Mouse (Mus musculus) R1 (cell line): ENCODE measurements around the gene Cdadc1.
A peak's percentile ranks its signal among the peaks of the same experiment; 100 is the strongest.

Source experiments
- DNase-seq: peaks from one replicate; pipeline ENCODE4 v3.0.0-alpha.2; 2018; ENCODE audit warnings: low read depth, low spot score

Cdadc1 gene

DNA sequence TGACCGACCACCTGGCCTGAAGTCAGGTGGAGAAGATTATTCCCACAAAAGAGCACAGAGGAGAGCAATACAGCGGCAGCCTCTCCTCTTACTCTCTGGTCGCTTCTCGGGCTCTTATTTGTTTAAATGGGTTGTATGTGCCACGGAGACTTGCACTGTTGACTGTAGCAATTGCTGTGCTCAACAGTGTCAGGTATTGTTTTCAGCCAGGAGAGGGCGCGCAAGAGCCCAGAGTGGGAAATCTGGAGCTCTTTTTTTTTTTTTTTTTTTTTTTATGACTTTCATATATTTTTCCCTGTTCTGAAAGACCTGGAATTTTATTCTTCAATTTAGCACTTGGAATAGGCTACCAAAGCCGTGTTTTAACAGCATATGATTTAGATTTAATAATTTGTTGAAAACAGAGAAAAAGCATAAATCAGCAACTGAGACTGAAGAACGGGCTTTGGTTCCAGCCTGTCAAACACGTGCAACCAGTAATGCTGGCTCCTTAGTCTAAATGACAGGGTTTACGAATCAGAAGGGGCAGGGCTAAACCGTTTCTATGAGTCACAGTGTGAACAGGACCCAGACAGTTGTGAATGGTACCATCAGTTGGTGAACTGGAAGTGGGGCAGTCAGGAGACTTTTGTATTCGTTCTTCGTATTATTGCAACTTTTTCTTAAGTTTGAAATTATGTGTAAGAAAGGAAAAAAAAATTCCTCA lies 15.3 kb upstream of the Cdadc1 start:
- peak; percentile 75 for DNase-seq

DNA sequence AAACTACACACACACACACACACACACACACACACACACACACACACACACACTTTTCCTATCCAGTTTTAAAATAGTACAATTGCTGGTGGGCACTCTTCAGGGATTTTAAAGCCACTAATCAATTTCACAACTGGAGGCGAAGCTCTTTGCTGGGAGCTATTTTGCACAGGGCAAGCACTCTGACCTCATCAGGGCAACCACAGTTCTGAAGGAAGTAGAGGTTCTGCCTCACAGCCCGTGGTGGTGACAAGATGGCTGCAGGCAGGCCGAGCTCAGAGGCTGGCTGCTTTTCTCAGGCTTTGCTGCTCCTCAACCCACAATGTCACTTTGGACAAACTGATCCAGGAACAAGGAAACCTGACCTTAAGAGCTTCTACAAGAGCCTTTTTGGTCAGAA lies 9.3 kb upstream of the Cdadc1 start:
- no peak for DNase-seq

DNA sequence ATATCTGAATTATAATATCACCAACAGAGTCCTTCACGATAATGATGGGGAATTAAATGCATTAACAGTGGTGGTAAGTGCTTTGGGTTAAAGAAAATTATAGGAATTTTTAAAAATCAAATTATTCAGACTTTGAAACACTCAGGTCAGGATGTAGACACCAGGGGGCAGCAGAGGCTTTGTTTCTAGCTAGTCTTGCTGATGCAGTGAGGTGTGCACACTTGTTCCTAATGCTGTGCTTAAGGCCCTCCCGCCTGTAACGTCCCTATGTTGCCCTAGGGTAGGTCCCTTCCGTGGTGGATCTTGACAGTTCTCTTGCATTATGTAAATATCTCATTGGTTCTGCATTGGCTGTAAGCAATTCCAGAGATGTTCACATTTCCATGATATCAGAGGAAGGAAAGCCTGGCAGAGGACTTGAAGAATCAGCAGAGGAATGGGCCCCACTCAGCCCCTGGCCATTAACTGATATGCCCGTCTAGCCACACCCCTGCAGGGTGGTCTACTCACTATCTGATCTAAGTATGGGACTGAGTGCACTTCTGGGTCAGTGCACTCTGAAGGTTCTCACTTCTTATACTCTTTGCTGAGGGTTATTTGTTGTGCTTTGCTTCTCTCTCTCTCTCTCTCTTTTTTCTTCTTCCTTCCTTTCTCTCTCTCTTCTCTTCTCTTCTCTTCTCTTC lies 8.1 kb upstream of the Cdadc1 start:
- DNase-seq = peak; percentile 57

DNA sequence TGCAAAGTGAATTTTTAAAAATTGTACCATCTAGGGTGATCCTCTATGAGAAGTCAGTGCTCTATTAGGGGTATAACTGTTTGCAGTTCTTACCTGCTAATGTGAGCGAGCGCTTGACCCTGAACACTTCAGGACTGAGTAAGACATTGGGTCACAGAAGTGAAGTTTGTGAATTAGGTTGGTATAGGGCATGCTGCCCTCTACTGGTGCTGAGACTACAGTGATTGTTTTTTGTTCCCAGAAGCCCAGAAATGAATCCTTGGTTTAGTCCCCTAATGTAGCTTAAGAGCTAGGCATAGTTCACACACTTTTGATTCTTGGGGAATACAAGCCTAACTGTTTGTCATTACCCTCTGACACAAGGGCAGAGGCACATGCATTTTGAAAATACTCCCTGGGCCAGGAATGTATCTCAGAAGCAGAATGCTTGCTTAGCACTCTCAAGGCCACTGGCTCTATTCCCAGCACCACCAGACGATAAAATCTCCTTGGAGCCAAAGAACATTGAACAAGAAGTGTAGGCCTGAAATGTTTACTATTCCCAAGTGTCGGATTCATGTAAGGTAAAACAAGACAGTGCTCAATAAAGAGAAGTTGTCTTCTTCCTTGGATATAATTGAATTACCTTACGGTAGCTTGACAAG lies 6.4 kb upstream of the Cdadc1 start:
- DNase-seq = peak; percentile 57

DNA sequence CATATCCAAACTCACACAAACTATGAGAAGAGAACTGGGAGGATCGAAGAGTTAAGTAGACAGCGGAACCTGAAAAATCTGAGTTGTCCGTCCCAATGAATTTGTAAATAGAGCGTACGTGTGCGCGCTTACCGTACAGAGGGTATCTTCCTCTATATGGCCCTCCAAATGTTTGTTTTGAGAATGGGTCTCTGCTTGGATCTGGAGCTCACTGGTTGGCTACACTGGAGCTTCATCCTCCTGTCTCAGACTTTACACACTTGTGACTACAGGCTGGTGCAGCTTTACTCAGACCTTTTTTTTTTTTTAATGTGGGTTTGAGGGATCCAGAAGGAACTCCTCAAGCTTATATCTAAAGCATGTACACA lies 485 bp upstream of the Cdadc1 start:
- DNase-seq = no peak

DNA sequence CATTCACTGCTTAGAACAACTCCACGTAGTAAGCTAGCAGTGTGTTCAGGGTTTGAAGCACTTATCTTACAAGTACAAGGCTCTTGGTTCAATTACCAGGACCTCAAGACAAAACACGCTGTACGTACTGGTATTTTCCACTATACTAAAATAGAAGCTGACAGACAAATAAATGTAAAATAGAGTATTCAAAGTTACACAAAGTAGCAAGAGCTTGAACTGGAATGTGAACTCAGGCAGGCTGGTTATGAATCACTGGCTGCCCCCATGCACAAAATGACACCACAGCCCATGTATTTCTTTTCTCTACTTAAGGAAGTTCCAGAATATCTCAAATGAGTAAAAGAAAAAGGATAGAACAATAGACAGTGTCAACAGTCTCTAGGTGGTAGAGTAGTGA lies 2.8 kb downstream of the Cdadc1 start:
- DNase-seq = no peak

DNA sequence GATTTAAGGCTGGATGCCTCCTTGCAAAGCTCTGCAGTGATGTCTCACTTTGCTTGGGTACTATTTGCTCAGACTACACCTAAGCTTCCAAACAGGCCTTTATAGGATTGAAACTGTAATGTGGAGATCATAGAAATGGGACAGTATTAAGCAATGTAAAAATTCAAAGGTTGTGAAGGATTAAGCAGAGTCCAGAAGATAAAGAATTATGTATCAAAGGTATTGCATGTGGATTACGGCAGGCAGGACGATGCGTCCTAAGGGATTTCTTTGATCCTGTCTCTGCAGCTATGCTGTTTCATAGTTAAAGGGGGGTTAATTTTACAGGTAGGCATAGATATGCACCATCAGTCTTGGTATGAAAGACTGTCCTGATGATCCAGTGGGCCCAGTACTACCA lies 5.2 kb downstream of the Cdadc1 start:
- no peak for DNase-seq

DNA sequence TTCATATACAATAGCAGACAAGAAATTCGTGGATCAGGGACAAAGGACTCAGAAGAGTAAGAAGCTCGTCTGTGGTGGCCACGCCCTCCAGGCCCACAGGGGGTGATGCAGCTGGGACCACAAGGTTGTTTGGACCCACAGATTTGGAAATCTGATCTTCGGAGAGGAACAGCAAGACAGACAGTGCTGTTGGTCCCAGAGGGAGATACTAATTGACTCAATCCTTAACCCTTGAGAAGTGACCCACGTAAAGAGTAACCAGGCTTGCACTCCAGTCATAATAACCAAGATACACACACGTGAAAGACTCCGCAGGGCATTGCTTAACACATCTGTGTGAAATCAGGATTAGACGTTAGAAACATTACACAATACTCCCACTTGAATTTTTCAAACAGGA lies 5.9 kb downstream of the Cdadc1 start:
- peak; percentile 66 for DNase-seq

DNA sequence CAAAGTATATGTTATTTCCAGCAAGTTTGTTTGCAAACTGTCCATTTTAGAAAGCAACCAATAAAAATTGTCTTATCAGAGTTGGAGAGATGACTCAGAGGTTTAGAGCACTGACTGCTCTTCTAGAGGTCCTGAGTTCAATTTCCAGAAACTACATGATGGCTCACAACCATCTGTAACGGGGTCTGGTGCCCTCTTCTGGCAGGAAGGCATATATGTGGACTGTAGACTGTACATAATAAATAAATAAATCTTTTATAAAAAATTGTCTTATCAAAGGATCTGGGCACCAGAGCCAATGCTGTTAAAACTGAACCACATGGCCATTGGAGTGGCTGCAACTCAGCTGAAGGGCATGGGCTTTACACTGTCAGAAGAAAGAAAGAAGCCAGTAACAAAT lies 7.1 kb downstream of the Cdadc1 start:
- DNase-seq = peak; percentile 39

DNA sequence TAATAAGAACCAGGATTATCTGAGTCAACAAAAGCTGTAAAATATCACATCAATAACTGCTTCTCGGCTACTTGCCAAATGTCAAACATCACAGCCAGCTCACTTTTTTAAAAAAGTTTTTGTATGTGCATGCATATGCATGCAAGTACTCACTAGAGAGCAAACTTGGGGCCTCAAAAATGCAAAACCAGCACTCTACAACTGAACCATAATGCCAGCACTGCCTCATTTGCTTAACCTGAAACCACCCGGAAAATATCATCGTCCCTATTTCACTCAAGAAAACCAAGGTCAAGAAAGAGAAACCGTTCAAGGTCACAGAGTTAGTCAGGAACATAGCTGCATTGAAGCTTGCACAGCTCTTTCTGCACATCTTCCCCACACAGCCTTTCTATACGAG lies 21.4 kb downstream of the Cdadc1 start:
- DNase-seq = no peak

DNA sequence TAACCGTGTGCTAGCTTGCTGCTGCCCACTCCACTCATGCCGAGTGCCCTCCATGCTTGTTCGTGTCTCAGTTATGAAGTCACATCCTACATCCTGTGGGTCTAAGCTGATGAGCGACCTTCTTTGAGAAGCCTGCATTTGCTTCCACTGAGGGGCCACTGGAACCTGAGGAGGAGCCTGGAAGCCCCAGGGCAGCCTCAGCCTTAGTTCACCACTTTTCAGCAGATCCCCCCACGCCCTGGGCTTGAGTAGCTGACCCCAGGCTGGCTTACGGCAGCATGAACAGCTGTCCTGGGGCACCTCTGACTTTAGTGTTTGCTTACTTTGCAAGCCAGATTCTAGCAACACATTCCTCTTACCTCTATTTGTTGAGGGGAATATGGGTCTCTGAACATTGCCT lies 31.0 kb downstream of the Cdadc1 start:
- no peak for DNase-seq

DNA sequence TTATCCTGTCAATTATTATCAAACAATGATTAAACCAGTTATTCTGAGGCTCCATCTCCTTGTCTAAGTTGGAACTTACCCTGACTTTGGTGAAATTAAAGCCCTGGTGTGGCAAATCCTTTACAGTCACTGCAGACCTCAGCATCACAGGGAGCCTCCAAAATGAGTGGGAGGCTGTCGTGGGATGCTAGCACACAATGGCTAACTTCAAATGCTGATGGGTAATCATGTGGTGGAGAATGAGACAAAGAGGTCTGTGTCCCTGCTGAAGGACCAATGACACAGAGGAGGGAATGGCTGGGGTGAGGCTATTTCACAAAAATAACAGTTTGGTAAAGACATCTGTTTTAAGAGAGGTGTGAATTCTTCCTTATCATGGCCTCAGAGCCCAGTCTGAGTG lies 39.9 kb downstream of the Cdadc1 start:
- DNase-seq = no peak

DNA sequence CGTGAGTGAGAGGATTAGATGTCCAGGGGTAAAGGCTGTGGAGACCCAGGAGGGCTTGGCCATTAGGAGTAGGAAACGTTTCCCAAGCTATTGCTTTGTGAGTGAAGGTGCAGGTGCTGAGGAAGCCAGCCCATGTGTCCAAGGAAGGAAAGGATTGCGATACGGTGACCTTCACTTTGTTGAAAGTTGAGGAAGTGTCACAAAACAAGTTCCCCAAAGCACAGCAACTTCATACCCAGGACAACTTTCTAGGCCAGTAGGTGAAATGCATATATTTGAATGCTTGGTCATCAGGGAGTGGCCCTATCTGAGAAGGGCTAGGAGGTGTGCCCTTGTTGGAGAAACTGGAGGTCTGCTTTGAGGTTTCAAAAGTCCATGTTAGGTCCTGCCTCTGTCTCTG lies 40.7 kb downstream of the Cdadc1 start:
- no peak for DNase-seq

DNA sequence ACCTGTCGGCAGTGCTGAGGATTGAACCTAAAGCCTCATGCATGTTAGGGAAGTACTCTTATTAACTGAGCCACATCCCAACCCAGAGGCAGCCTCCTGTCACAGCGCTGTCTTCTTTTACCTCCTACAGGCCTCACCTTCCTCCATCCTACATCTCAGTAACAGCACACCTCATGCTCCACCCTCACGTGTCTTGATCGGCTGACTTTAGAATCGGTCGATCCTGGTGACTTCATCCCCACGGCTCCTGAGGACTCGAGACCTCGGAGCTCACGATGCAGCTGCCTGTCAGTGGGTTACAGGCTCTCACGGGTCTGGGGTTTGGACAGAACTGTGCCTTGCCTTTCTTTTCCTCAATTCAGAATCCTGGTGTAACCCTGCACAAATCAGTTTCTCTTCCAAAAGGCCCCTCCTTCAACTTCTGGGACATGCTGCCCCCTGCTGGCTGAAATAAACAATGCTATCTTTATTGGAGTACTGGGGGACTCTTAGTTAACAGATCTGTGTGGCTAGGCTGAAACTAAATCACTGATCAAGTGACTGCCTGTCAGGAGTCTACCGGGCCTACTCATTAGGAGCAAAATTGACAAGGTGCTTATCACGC lies 41.7 kb downstream of the Cdadc1 start:
- DNase-seq = peak; percentile 78

DNA sequence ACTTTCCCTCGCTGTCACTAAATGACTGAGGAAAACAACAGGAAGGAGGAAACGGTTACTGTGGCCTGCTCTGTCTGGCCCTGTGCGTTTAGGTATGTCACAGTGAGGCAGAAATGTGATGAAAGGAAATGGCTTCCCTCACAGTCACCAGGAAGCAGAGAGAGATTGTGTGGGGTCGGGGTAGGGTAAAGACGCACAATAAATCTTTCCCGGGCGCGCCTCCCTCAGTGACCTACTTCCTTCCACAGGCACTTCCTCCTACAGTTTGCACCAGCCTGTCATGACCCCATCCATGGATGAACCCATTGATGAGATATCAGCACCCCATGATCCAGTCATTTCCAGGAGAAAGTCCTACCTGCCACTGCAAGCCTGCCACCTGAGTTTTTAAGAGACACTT lies 42.7 kb downstream of the Cdadc1 start:
- DNase-seq = no peak

DNA sequence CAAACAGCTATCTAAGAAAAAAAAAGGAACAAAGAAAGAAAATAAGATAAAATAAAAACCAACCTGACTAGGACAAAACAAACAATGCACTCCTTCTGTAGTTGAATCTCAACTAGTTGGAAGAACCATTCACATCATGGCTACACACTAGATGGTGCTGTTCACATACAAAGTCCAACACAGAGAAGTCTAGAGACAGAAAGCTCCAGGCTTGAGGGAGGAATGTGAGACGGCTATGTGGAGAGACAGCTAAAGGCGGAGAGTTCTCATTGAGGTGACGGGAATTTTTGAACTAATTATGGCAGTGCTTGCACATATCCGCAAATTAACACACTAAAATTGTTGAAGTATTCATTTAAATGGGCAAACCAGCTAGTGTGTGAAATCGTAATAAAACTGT lies 43.7 kb downstream of the Cdadc1 start:
- peak; percentile 27 for DNase-seq

DNA sequence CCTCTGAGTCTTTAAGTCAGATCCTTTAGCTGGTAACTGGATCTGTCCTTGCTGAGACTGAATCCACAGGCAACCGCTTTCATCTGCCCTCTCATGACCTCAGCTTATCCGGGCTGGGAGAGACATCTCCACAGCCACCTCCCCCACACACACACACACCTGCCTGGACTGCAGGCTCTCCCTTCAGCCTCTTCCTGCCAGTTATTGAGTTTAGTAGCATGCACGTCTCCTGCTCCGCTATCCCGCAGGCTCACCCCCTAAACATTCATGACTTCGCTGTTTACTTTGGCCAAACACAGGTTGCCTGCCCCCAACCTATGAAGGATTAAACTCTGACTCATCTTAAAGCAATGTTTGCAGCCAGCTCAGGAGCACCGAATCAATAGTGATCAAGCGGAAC lies 45.8 kb downstream of the Cdadc1 start:
- DNase-seq = peak; percentile 46

DNA sequence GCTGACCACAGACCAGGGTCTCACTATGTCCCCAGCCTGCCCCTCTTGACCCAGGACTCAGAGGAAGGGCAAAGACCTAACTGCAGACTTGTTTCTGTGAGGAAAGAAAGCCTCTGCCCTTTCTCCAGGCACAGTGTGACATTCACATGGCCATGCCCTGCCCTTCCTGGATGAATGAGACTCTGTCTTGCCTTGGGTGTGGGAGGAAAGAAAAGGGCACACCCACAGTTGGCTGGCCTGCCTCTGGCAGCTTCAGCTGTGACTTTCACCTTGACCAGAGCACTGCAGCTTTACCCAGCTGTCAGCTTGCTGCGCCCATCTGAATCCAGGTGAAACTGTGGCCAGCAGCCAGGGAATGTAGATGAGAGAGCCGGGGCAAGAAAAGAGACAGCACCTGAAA lies 46.9 kb downstream of the Cdadc1 start:
- DNase-seq = peak; percentile 28

DNA sequence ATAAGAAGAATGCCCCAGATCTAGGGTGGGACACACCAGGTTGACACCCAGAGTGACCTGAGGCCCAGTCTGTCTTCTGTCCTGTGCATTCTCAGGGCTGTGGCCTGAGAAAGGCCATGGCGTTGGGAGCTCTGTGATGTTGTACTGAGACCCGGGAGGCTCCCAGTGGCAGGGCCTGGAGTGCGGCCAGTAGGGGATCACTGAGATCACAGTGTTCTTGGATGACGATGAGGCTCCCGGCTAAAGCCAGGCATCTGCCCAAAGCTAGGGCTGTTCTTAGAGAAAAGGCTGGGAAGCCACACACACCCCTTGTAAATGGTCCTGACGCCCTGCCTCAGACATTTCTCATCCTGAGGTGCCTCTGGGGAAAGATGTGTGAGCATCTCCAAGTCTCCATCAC lies 48.7 kb downstream of the Cdadc1 start:
- DNase-seq = no peak

DNA sequence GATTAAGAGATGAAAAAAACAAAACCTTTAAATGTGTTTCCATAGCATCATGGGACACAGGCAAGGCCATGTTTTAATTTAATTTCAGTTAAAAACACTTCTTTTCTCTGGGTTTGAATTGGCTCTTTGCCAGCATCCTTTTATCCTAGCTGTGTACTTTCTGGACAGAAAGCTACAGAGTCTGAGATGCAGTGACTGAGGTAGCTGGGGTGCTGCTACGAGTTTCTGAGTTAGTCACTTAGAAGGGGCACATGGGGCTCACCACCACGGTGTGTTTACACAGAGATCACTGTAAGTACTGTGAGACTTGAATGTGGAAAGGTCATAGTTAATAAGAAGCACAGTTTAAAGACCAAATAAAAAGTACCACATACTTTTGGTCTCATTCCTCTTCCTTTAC lies 49.2 kb downstream of the Cdadc1 start:
- no peak for DNase-seq

DNA sequence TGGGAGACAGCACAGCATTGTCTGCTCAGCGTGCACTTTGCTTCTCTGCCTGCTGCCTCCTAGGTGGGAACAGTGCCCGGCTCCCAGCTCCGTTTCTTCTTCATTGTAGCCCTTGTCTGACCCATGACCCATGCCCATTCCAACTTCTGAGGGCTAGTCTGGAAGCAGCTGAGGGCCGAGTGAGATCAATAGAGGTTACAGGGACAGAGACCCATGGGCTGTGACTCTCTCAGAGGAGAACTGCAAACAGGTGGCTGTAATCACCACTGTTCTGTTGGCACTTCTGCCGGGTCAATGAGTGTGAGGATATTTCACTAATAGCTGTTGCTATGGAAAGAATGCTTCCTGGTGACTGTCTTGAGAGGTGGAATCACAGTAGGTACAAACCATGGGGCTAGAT lies 50.2 kb downstream of the Cdadc1 start:
- no peak for DNase-seq

DNA sequence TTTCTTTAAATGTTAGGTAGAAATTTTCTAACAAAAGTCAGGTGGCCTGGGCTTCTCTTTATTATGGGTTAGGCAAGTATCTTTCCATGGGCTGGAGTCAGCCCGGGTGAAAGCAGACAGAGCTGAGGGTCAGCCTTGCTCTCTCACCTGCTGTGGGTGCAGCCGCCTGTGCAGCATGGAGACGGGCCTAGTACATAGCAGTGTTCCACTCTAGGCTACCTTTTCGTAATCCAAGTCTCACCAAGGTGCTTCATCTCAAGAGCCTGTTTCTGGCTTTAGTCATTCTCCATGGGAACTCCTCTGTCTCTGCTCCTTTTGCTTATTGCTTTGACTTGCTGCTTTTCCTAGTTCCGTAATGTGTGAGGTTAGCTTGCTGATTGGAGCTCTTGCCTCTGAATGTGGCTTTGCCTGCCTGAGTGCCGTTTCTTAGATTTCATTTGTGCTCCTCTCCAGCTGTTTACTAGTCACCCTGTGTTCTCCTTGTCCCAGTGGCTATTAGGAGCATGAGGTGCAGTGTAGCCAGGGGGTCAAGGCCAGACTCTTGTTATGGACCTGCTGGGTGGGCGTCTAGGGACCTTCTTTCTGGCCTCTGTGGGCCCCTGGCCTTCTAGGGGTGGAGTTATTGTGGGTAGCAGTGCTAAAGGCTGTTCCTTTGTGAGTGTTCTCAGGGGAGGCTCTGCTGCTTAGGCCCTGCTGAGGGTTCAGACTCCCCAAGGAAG lies 51.4 kb downstream of the Cdadc1 start:
- no peak for DNase-seq
